Mouse (Mus musculus) heart, postnatal 0 days (tissue): ENCODE data around the gene Vangl1.

Experiments
- CTCF ChIP-seq: IDR thresholded peaks from 2 replicates; pipeline ENCODE4 v1.5.1; 2016; ENCODE audit warnings: antibody characterized with exemption, control low read depth, low read depth
- EP300 ChIP-seq: IDR thresholded peaks from 2 replicates; pipeline ENCODE4 v1.6.1; 2016; ENCODE audit warnings: antibody characterized with exemption, low read depth

DNA sequence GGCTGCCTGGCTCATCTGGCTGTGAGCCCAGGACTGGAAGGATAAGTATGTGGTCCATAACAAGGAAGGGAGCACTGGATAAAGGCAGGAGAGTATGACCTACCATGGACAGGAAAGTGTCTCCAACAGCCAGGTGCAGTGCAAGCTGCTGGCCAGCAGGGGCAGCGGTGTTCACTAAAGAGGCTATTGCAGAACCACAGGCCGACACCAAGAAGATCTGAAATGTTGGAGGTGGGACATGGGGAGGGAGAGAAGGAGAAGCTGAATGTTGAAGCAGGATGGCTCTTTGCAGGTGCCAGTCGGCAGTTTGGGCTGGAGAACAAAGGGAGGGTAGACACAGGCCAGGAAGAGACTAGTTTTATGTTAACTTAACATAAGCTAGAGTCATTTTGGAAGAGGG lies 6.3 kb upstream of the Vangl1 start:
- TF ChIP-seq CTCF (peak; percentile 53), EP300 (no peak)
